Mouse (Mus musculus): ENCODE results near the gene Ndufa5. TPM values are rescaled to one million over a fixed set of nuclear protein-coding genes. Genes with fewer than 3 reads are reported as not detected.

The Ndufa5 gene
- total RNA-seq, 2 experiments from 2014 or later, result 605 to 626 TPM

DNA sequence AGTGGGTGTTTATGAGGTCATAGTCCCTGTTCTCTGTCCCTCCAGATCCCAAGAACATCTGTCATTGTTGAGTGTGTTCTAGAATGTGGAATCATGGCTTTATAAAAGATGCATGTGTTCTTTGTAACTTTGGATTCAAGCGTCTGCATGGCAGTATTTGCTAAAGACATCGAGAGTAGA is 141 bp upstream of the Ndufa5 start, which contains the start of gene Asb15:
Asb15 (plus strand) TSS at position 81 of the 180 bp plus-strand sequence.
- no peak for DNase-seq

DNA sequence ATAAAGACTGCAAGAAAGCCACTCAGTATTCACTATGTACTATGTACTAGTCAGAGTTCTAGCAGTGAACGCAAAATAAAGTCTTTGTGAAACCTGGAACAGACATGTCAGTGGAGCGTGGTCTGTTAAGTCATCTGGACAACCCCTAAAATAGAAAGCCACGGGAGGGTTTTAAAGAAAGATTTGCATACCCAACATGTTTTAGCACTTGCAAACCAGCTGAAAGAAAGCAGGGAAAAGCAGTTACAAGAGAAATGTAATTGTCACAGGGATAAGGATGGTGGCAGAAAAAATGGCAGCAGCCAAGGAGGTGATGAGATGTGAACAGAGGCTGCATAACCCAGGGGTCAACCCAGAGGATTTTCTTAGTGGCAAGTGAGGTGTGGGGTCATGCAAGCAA is 2.1 kb downstream of the Ndufa5 start:
- no peak for DNase-seq

DNA sequence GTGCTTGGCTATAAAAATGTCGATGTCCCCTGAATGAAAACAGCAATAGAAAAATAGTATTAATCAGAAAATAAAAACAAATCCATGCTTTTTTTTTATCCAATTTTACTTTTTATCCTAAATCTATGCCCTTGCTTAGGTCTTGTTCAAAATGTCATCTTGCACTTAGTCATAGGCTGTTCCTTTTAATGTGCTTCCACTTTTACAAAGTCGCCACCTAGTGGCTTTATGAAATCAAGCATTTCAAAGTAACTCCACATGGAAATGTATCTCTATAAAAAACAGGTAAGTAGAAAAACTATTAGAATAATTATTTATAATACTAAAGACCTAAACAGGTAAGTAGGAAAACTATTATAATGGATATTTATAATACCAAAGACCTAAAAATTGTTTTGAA is 11.6 kb downstream of the Ndufa5 start:
- no peak for DNase-seq

DNA sequence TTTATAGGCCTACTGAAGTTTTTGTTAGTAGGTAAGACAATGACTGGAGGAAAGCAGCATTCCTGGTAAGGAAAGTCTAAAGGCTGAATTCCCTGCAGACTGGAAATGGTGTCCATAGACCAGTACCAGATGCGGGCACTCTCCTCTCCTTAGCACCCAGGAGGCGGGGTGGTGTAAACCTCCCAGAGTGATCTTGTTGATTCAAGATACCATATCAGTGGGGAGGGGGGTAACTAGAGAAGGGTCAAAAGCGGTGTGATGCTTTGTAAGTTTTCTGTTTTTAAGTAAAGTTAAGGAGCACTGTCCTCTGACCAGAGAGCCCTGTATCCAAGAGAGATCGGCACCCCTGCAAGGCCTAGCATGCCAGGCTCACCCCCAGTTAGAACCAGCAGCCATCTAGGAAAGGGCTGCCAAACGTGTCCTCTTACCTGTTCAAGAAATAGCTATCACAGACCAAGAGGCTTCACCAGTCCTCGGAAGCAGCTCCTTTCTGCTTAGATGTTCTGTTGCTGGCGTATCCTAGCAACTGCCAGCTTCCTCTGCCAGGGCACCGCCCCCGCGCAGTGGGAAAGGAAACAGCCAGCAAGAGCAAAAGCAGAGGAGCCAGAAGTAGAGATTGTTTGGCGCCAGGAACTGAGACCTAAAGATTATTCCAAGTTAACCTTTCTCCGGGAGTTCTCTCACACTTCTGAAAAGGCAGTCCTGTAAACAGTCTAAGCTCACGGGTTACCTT is 13.1 kb downstream of the Ndufa5 start, which contains the start of gene Iqub:
Iqub (minus strand) TSS at position 516 of the 733 bp plus-strand sequence.
- peak; percentile 41 for DNase-seq

DNA sequence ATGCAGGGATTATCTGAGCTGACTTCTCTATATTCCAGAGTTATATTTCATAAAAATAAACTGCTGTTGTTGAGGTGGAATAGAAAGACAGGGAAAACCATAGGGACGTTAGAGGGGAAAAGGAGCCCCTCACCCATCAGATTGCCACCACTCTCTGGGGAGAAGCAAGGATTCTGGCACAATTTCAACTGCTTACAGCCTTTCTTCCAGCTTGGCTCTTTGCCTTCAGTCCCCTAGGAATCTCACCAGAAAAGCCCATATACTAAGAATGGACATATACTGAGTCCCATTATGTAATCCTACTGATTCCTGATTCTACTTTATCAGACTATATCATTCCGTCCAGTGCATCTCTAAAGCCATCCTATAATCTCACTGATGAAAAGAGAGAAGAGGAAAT is 23.7 kb downstream of the Ndufa5 start:
- DNase-seq, result no peak

DNA sequence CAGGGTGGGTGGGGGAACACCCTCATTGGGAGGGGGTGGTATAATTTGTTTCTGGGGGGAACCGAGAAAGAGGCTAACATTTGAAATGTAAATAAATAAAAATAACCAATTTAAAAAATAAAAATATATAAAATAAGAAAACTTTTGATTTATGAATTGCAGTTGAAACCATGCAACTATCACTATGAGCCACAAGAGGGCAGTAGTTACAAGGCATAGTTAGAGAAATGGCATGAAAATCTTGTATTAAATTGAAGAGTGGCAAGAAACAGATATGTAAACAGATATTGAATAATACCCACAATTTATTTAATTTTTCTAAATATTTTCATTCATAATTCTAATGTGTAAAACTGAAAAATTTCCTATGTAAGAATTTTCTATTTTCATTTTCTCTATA is 37.5 kb downstream of the Ndufa5 start:
- no peak for DNase-seq

DNA sequence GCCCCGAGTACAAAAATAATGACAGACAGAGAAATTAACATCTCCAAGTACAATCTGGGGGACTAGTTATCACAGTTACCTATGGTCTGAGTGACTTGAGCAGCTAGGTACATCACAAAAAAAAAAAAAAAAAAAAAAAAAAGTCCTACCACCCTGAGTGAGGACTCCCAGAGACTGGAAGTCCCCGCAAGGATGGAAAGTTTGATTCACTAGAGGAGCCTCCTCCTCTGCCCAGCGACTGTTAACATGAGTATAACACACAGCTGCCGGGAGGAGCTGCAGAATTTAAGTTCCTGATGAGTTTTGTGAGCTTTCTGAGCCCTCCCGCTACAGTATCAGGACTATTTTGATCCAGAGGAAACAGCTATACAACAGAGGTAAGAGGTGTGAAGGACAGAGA is 41.3 kb downstream of the Ndufa5 start:
- DNase-seq, result no peak

DNA sequence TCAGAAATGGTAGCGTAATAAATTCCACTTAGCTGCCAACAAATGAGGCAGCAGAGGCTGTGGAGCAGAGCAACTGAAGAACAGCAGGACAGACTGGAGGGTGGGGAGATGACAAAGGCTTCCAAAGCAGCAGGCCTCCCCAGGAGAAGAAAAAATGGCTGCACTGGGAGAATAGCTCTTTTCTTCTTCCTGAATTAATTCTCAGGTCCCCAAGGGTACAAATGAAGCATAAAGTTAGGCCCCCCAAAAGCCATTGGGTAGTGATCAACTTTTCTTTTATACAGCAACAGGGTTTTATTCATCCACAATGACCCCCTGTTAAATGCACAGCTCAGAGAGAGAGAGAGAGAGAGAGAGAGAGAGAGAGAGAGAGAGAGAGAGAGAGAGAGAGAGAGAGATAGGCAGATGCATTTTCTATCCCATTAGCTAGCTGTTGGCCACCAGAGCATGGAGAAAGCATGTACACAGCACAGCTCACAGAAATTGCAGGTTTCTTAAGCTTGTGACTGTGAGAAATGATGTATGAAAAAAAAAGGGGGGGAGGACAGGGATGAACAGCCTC is 57.2 kb downstream of the Ndufa5 start:
- DNase-seq, result no peak

DNA sequence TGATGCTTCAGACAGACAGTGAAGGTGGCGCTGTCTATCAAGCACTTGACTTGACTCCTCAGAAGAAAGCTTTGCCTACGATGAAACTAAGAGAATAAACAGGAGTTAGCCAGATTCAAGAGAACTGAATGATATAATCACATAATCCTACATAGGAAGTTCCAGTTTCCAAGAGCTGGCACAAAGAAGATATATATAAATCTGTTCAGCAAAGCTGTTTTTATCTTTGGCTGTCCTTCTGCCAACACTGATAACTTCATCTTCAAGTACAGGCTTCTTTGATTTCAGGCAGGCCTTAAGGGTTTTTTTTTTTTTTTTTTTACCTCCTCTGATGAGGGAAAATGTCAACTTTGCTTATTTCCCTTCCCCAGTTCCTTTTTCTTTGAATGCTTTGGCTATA is 57.7 kb downstream of the Ndufa5 start:
- DNase-seq, result no peak

Other genes starting within 250 kb of the Ndufa5 start
- under 1 TPM; 0.08 TPM for gene Iqub, start 12.9 kb downstream of the Ndufa5 start, total RNA-seq (2021)
- gene Asb15, start 131 bp upstream of the Ndufa5 start, total RNA-seq (2021), result 10 to 100 TPM; 10.3 to 20.8 TPM
- 100 to 1,000 TPM; 183 to 199 TPM for gene Lmod2, start 69.7 kb upstream of the Ndufa5 start, total RNA-seq (2021)
- 10 to 100 TPM; 14.0 to 17.1 TPM for gene Wasl, start 137.0 kb upstream of the Ndufa5 start, total RNA-seq (2021)
- gene Hyal6, start 205.2 kb upstream of the Ndufa5 start, total RNA-seq (2021), result not detected
- not detected for gene Hyal4, start 220.3 kb upstream of the Ndufa5 start, total RNA-seq (2021)